Mouse (Mus musculus) kidney, adult 18-20 months (tissue): ENCODE data around the gene Crhbp.
A peak's percentile ranks its signal among the peaks of the same experiment; 100 is the strongest.

Experiments used
- DNase-seq: peaks from one replicate; pipeline ENCODE4 v3.0.0; 2021

The Crhbp gene

GRCm38 (mm10) chr13:95444824-95445223, at the start of gene Crhbp:
Gene Crhbp (minus strand): TSS chr13:95444924.
- no peak for DNase-seq

- no peak for DNase-seq
These were observed 48.6 kb upstream of the Crhbp start for GRCm38 (mm10) chr13:95493296-95493695.

- DNase-seq = peak; percentile 11
These were observed 46.6 kb upstream of the Crhbp start for GRCm38 (mm10) chr13:95491327-95491726.

GRCm38 (mm10) chr13:95484664-95485063, 39.9 kb upstream of the Crhbp start:
- no peak for DNase-seq

GRCm38 (mm10) chr13:95481428-95481827, 36.7 kb upstream of the Crhbp start:
- DNase-seq = peak; percentile 84

GRCm38 (mm10) chr13:95478671-95479413, 34.1 kb upstream of the Crhbp start, which contains the start of gene S100z:
Gene S100z (minus strand): TSS chr13:95478721.
- no peak for DNase-seq

GRCm38 (mm10) chr13:95477173-95477572, 32.4 kb upstream of the Crhbp start:
- DNase-seq = no peak

GRCm38 (mm10) chr13:95475124-95475523, 30.4 kb upstream of the Crhbp start:
- no peak for DNase-seq

GRCm38 (mm10) chr13:95474294-95474693, 29.6 kb upstream of the Crhbp start:
- DNase-seq = no peak

- DNase-seq = no peak
These were observed 26.2 kb upstream of the Crhbp start for GRCm38 (mm10) chr13:95470970-95471369.

GRCm38 (mm10) chr13:95451529-95451928, 6.8 kb upstream of the Crhbp start:
- no peak for DNase-seq

- DNase-seq = no peak
These were observed 6.0 kb upstream of the Crhbp start for GRCm38 (mm10) chr13:95450636-95451210.

GRCm38 (mm10) chr13:95449730-95450129, 5.0 kb upstream of the Crhbp start:
- DNase-seq = no peak

- DNase-seq = no peak
These were observed 433 bp downstream of the Crhbp start for GRCm38 (mm10) chr13:95444291-95444690.

GRCm38 (mm10) chr13:95443376-95444233, 1.1 kb downstream of the Crhbp start:
- DNase-seq = no peak

- peak; percentile 9 for DNase-seq
These were observed 1.8 kb downstream of the Crhbp start for GRCm38 (mm10) chr13:95442901-95443300.

- no peak for DNase-seq
These were observed 5.2 kb downstream of the Crhbp start for GRCm38 (mm10) chr13:95439569-95439968.

- DNase-seq = no peak
These were observed 13.0 kb downstream of the Crhbp start for GRCm38 (mm10) chr13:95431760-95432159.

- no peak for DNase-seq
These were observed 17.2 kb downstream of the Crhbp start for GRCm38 (mm10) chr13:95427499-95427898.

GRCm38 (mm10) chr13:95426421-95426820, 18.3 kb downstream of the Crhbp start:
- DNase-seq = no peak

- DNase-seq = no peak
These were observed 19.2 kb downstream of the Crhbp start for GRCm38 (mm10) chr13:95425484-95425883.

GRCm38 (mm10) chr13:95424932-95425331, 19.8 kb downstream of the Crhbp start:
- no peak for DNase-seq

- no peak for DNase-seq
These were observed 25.4 kb downstream of the Crhbp start for GRCm38 (mm10) chr13:95419204-95419749.
